Mouse (Mus musculus): ENCODE results near the gene Cpn2. TPM values are rescaled to one million over a fixed set of nuclear protein-coding genes. Genes with fewer than 3 reads are reported as not detected.
A peak's percentile ranks its signal among the peaks of the same experiment; 100 is the strongest.

Cpn2 gene
- polyA plus RNA-seq, 1 experiment from 2014 or later, result not detected

GRCm38 (mm10) chr16:30275558-30276340 lies 8.4 kb upstream of the Cpn2 start:
- no peaks in the 10 kb centered on the region for H3K27me3 ChIP-seq
- 61% methylated on average over 15 of the region's 15 CpGs for WGBS

GRCm38 (mm10) chr16:30273065-30273464 lies 5.8 kb upstream of the Cpn2 start:
- Histone ChIP-seq H3K9me3 (replicated peaks) (no peaks in the 10 kb centered on the region), H3K36me3 (no peaks in the 10 kb centered on the region), H3K27me3 (0 out of 2 replicates have a peak, but pooled peaks cover 5% of the 10 kb centered on the region), H3K9ac (no peak overlapping the region), H3K4me2 (no peak overlapping the region), H3K4me1 (replicated peaks) (peaks cover 10% of the 10 kb centered on the region; the same call in 1 of the 2 replicates), H3K27ac (no peak overlapping the region), H3K4me3 (no peak overlapping the region)
- 90% methylated on average over 8 of the region's 8 CpGs for WGBS
- no peak for ATAC-seq (replicated peaks; ENCODE audit: insufficient number of reproducible peaks, insufficient read depth, low FRiP score, low read depth)

More at GRCm38 (mm10) chr16:30275558-30276340, 8.4 kb upstream of the Cpn2 start:
- no peak for ATAC-seq (replicated peaks; ENCODE audit: insufficient number of reproducible peaks, insufficient read depth, low FRiP score, low read depth)
- Histone ChIP-seq H3K36me3 (no peaks in the 10 kb centered on the region), H3K27ac (no peak overlapping the region), H3K9me3 (replicated peaks) (no peaks in the 10 kb centered on the region), H3K4me1 (replicated peaks) (peaks cover 13% of the 10 kb centered on the region; the same call in 1 of the 2 replicates), H3K4me3 (no peak overlapping the region), H3K9ac (no peak overlapping the region), H3K4me2 (no peak overlapping the region)

GRCm38 (mm10) chr16:30271941-30272595 lies 4.8 kb upstream of the Cpn2 start:
- Histone ChIP-seq H3K36me3 (no peaks in the 10 kb centered on the region), H3K9me3 (replicated peaks) (no peaks in the 10 kb centered on the region), H3K4me1 (replicated peaks) (peaks cover 10% of the 10 kb centered on the region; the same call in 1 of the 2 replicates), H3K4me3 (no peak overlapping the region), H3K9ac (no peak overlapping the region), H3K27ac (no peak overlapping the region), H3K4me2 (no peak overlapping the region), H3K27me3 (0 out of 2 replicates have a peak, but pooled peaks cover 5% of the 10 kb centered on the region)
- no peak for ATAC-seq (replicated peaks; ENCODE audit: insufficient number of reproducible peaks, insufficient read depth, low FRiP score, low read depth)
- WGBS, result 61% methylated on average over 6 of the region's 6 CpGs

- H3K27ac ChIP-seq, result peak overlapping the region; percentile 33; the same call in 1 of the 2 replicates
- no peak overlapping the region for H3K4me3 ChIP-seq
- 0 out of 2 replicates have a peak, but pooled peaks cover 5% of the 10 kb centered on the region for H3K27me3 ChIP-seq
- H3K4me1 ChIP-seq (replicated peaks), result peaks cover 10% of the 10 kb centered on the region; the same call in 1 of the 2 replicates
- no peak overlapping the region for H3K9ac ChIP-seq
- ATAC-seq (replicated peaks; ENCODE audit: insufficient number of reproducible peaks, insufficient read depth, low FRiP score, low read depth), result no peak
- no peaks in the 10 kb centered on the region for H3K36me3 ChIP-seq
- H3K4me2 ChIP-seq, result no peak overlapping the region
- no peaks in the 10 kb centered on the region for H3K9me3 ChIP-seq (replicated peaks)
- WGBS, result 49% methylated on average over 8 of the region's 8 CpGs
Observed at GRCm38 (mm10) chr16:30271223-30271761, 4.0 kb upstream of the Cpn2 start.

GRCm38 (mm10) chr16:30266561-30266960 lies 738 bp downstream of the Cpn2 start:
- H3K9ac ChIP-seq, result no peak overlapping the region
- WGBS, result 78% methylated on average over 5 of the region's 5 CpGs
- no peak for ATAC-seq (replicated peaks; ENCODE audit: insufficient number of reproducible peaks, insufficient read depth, low FRiP score, low read depth)

DNA sequence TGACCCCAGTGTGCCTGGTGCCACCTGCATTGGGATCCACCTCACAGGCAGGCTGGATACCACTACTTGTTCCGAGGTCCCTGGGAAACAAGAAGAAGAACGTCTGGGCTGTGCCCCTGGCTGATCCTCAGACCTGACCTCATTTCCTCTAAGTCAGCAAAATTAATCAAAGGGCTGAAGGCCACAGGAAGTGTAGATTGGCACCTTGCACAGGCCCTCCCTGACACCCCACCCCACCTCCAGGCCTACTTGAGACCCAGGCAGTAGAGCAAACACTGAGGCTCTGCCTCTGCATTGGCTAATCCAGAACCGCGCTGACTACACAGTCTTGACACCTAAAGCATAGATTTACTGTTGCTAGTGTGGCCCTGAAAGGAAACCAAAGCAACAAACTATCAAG lies 1.7 kb downstream of the Cpn2 start:
- no peak for ATAC-seq (replicated peaks; ENCODE audit: insufficient number of reproducible peaks, insufficient read depth, low FRiP score, low read depth)
- Histone ChIP-seq H3K9ac (no peak overlapping the region), H3K36me3 (no peaks in the 10 kb centered on the region), H3K4me2 (no peak overlapping the region), H3K4me1 (replicated peaks) (no peaks in the 10 kb centered on the region), H3K27me3 (0 out of 2 replicates have a peak, but pooled peaks cover 9% of the 10 kb centered on the region), H3K9me3 (replicated peaks) (no peaks in the 10 kb centered on the region), H3K4me3 (no peak overlapping the region), H3K27ac (no peak overlapping the region)
- WGBS, result 68% methylated on average over 4 of the region's 4 CpGs

More at GRCm38 (mm10) chr16:30266561-30266960, 738 bp downstream of the Cpn2 start:
- H3K27ac ChIP-seq, result no peak overlapping the region
- H3K9me3 ChIP-seq (replicated peaks), result no peaks in the 10 kb centered on the region
- H3K27me3 ChIP-seq, result 0 out of 2 replicates have a peak, but pooled peaks cover 5% of the 10 kb centered on the region
- no peaks in the 10 kb centered on the region for H3K36me3 ChIP-seq
- no peak overlapping the region for H3K4me2 ChIP-seq
- no peak overlapping the region for H3K4me3 ChIP-seq
- H3K4me1 ChIP-seq (replicated peaks), result peaks cover 2% of the 10 kb centered on the region; the same call in 1 of the 2 replicates

DNA sequence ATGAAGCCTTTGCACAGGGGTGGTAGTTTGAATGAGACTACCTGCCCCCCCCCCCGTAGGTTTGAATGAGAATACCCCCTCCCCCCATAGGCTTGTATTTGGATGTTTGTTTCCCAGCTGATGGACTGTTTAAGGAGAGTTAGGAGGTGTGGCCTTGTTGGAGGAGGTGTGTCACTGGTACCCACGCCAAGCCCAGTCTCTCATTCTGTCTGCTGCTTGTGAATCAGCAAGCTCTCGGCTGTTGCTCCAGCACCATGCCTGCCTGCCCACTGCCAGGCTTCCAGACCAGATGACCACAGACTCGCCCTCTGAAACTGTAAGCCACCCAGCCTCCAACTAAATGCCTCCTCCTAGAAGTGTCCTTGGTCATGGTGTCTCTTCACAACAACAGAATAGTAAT lies 4.1 kb downstream of the Cpn2 start:
- no peak for ATAC-seq (replicated peaks; ENCODE audit: insufficient number of reproducible peaks, insufficient read depth, low FRiP score, low read depth)
- H3K9ac ChIP-seq, result no peak overlapping the region
- 55% methylated on average over 4 of the region's 4 CpGs for WGBS
- peaks cover 11% of the 10 kb centered on the region for H3K4me1 ChIP-seq (replicated peaks)
- H3K27ac ChIP-seq, result no peak overlapping the region
- no peaks in the 10 kb centered on the region for H3K36me3 ChIP-seq
- H3K4me3 ChIP-seq, result no peak overlapping the region
- no peaks in the 10 kb centered on the region for H3K9me3 ChIP-seq (replicated peaks)
- H3K4me2 ChIP-seq, result no peak overlapping the region
- 0 out of 2 replicates have a peak, but pooled peaks cover 9% of the 10 kb centered on the region for H3K27me3 ChIP-seq

DNA sequence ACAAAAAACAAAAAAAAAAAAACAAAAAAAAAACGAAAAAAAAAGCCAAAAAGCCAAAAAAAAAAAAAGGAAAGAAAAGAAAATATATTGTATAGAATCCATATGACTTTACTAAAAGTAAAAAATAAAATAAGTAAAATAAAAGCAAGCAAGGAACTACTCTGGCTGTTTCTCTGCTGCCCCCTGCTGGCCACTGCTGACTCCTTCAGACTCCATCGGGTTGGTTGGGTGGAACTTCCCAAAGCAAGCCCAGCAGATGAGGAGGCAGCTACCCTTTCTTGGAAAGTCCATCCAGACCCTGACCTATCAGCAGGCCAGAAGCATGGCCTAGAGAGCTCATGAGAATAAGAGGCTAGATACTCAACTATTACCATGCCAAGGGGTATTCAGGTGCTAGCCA lies 4.6 kb downstream of the Cpn2 start:
- H3K27ac ChIP-seq, result no peak overlapping the region
- no peak overlapping the region for H3K9ac ChIP-seq
- H3K36me3 ChIP-seq, result no peaks in the 10 kb centered on the region
- peaks cover 11% of the 10 kb centered on the region for H3K4me1 ChIP-seq (replicated peaks)
- 0 out of 2 replicates have a peak, but pooled peaks cover 9% of the 10 kb centered on the region for H3K27me3 ChIP-seq
- no peak overlapping the region for H3K4me3 ChIP-seq
- 0% methylated on average over 2 of the region's 2 CpGs for WGBS
- no peak for ATAC-seq (replicated peaks; ENCODE audit: insufficient number of reproducible peaks, insufficient read depth, low FRiP score, low read depth)
- no peak overlapping the region for H3K4me2 ChIP-seq
- H3K9me3 ChIP-seq (replicated peaks), result no peaks in the 10 kb centered on the region

DNA sequence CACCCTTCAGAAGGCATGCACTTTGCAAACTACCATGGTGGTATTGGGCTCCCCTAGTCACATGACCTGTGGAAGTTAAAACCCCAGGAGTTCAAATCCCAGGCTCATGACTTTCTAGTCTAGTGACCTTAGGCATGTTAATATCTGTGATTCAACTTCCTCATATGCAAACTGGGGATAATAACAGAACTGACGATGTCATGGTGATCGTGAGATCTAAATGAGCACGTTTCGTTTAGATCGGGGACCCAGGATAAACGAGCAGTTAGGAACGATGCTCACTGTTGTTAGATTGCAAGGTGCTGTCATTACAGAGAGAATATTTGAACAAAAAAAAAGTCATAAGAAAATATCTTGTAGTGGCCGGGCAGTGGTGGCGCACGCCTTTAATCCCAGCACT lies 5.1 kb downstream of the Cpn2 start:
- ATAC-seq (replicated peaks; ENCODE audit: insufficient number of reproducible peaks, insufficient read depth, low FRiP score, low read depth), result no peak
- no peak overlapping the region for H3K9ac ChIP-seq
- no peak overlapping the region for H3K4me2 ChIP-seq
- 83% methylated on average over 10 of the region's 10 CpGs for WGBS
- no peaks in the 10 kb centered on the region for H3K9me3 ChIP-seq (replicated peaks)
- no peak overlapping the region for H3K27ac ChIP-seq
- 0 out of 2 replicates have a peak, but pooled peaks cover 9% of the 10 kb centered on the region for H3K27me3 ChIP-seq
- peaks cover 11% of the 10 kb centered on the region for H3K4me1 ChIP-seq (replicated peaks)
- no peak overlapping the region for H3K4me3 ChIP-seq
- H3K36me3 ChIP-seq, result no peaks in the 10 kb centered on the region

GRCm38 (mm10) chr16:30261341-30261740 lies 6.0 kb downstream of the Cpn2 start:
- H3K27me3 ChIP-seq, result 0 out of 2 replicates have a peak, but pooled peaks cover 9% of the 10 kb centered on the region
- no peak overlapping the region for H3K4me3 ChIP-seq
- H3K4me2 ChIP-seq, result no peak overlapping the region
- H3K9ac ChIP-seq, result no peak overlapping the region
- H3K4me1 ChIP-seq (replicated peaks), result peaks cover 11% of the 10 kb centered on the region
- 83% methylated on average over 9 of the region's 9 CpGs for WGBS
- ATAC-seq (replicated peaks; ENCODE audit: insufficient number of reproducible peaks, insufficient read depth, low FRiP score, low read depth), result no peak
- no peak overlapping the region for H3K27ac ChIP-seq
- no peaks in the 10 kb centered on the region for H3K36me3 ChIP-seq
- no peaks in the 10 kb centered on the region for H3K9me3 ChIP-seq (replicated peaks)

DNA sequence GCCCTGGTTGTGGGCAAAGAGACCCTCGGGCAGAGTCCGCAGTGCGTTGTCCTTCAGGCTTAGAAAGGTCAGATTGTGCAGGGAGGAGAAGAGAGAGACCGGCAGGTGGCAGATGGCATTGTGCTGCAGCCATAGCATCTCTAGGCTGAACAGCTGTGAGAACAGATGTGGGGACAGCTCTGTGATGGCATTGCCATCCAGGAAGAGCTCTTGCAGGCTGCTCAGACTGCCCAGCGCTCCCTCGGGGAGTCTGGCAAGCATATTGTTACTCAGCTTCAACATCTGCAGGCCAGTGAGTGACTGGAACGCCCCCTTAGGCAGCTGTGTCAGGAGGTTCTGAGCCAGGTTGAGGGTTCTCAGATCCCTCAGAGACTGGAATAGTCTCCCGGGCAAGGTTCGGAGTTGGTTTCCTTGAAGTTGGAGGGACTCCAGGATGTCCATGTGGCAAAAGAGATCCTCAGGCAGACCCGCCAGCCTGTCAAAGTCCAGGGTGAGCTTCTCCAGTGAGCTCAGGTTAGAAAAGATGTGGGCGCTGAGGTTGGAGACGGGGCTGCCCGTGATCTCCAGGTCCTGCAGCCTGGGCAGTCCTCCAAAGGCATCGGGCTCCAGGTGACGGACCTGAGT lies 7.2 kb downstream of the Cpn2 start:
- H3K4me1 ChIP-seq (replicated peaks), result peaks cover 11% of the 10 kb centered on the region
- no peak overlapping the region for H3K4me2 ChIP-seq
- H3K4me3 ChIP-seq, result no peak overlapping the region
- 81% methylated on average over 15 of the region's 15 CpGs for WGBS
- H3K9me3 ChIP-seq (replicated peaks), result no peaks in the 10 kb centered on the region
- 0 out of 2 replicates have a peak, but pooled peaks cover 9% of the 10 kb centered on the region for H3K27me3 ChIP-seq
- no peak for ATAC-seq (replicated peaks; ENCODE audit: insufficient number of reproducible peaks, insufficient read depth, low FRiP score, low read depth)
- H3K9ac ChIP-seq, result no peak overlapping the region
- no peak overlapping the region for H3K27ac ChIP-seq
- no peaks in the 10 kb centered on the region for H3K36me3 ChIP-seq
